Mouse (Mus musculus): Measurements from ENCODE around the gene Gm20388. TPM values are rescaled to one million over a fixed set of nuclear protein-coding genes. Genes with fewer than 3 reads are reported as not detected.
A peak's percentile ranks its signal among the peaks of the same experiment; 100 is the strongest.

Gene Gm20388
- polyA plus RNA-seq, 1 experiment from 2014 or later: 4.4 TPM

DNA sequence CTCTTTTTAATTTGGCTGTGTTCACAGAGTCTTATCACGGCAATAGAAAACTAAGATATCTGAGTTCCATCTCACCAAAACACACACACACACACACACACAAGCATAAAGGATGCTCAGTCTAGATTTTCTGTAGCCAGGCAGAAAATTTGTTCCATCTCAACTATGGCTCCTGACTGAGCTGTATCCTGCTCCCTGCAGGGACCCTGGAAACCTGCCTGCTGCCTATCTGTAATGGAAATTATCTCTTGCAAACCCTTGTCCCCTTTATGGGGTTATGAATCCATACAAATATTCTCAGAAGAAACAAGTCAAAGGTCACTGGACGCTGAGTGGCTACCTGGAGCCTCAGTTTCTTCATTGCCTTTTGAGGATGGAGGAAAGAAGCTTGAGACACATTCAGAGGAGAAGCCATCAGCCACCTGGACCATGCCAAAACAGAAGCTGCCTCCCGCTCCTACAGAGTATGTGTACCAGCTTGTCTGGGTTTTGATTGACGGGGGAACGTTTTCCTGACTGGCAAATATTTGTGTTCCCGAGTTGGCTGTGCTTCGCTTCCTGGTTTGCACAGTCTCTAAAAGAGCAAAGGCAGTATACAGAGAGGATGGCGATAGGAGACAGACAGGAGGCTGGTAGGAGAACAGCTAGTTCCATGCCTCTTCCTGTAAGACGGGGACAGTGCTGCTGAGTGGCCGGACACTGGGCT is 681.1 kb downstream of the Gm20388 start:
- Histone ChIP-seq H3K27ac (no peak overlapping the region), H3K27me3 (0 out of 2 replicates have a peak, but pooled peaks cover 2% of the 10 kb centered on the region)

DNA sequence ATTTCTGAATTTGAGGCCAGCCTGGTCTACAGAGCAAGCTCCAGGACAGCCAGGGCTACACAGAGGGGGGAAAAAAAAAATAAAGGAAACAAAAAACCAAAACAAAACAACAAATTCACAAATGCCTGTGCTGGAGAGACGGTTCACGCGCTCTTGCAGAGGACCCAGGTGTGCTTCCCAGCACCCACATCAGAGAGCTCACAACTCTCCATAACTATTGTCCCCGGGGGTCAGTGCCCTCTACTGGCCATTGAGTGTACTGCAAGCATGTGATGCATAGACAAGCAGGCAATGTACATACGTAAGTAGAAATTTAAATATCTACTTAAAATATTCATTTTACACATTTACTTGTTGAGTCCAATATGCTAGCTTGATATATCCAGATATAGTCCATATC is 683.9 kb downstream of the Gm20388 start:
- H3K9me3 ChIP-seq: no peaks in the 10 kb centered on the region
- no peaks in the 10 kb centered on the region for H3K36me3 ChIP-seq
- ATAC-seq: no peak

More for the DNA sequence above, 681.1 kb downstream of the Gm20388 start:
- no peak overlapping the region for H3K4me2 ChIP-seq (replicated peaks)
- H3K4me3 ChIP-seq (replicated peaks): no peak overlapping the region
- no peaks in the 10 kb centered on the region for H3K36me3 ChIP-seq
- no peak for ATAC-seq
- H3K9me3 ChIP-seq: no peaks in the 10 kb centered on the region
- H3K9ac ChIP-seq (replicated peaks): no peak overlapping the region; the same call in 1 of the 2 replicates
- peaks cover 29% of the 10 kb centered on the region for H3K4me1 ChIP-seq (replicated peaks)
- 82% methylated on average over 10 of the region's 10 CpGs for WGBS

GRCm38 (mm10) chr8:120595963-120596362 is 685.3 kb downstream of the Gm20388 start:
- no peaks in the 10 kb centered on the region for H3K36me3 ChIP-seq
- ATAC-seq: 0 out of 2 replicates have a peak, but pooled peaks have one; percentile 32
- H3K9me3 ChIP-seq: no peaks in the 10 kb centered on the region
- no peak overlapping the region for H3K27ac ChIP-seq
- H3K4me1 ChIP-seq (replicated peaks): peaks cover 17% of the 10 kb centered on the region
- H3K27me3 ChIP-seq: peaks cover 13% of the 10 kb centered on the region; the same call in 1 of the 2 replicates
- no peak overlapping the region for H3K9ac ChIP-seq (replicated peaks)
- H3K4me3 ChIP-seq (replicated peaks): no peak overlapping the region
- H3K4me2 ChIP-seq (replicated peaks): no peak overlapping the region
- 13% methylated on average over 5 of the region's 5 CpGs for WGBS

More for the DNA sequence above, 683.9 kb downstream of the Gm20388 start:
- Histone ChIP-seq H3K27me3 (peaks cover 13% of the 10 kb centered on the region; the same call in 1 of the 2 replicates), H3K9ac (replicated peaks) (no peak overlapping the region), H3K27ac (no peak overlapping the region), H3K4me1 (replicated peaks) (peaks cover 23% of the 10 kb centered on the region), H3K4me2 (replicated peaks) (no peak overlapping the region), H3K4me3 (replicated peaks) (no peak overlapping the region)
- WGBS: 89% methylated on average over 5 of the region's 5 CpGs

GRCm38 (mm10) chr8:120598579-120598978 is 687.9 kb downstream of the Gm20388 start:
- no peak overlapping the region for H3K27ac ChIP-seq

GRCm38 (mm10) chr8:120599504-120599903 is 688.9 kb downstream of the Gm20388 start:
- 53% methylated on average over 7 of the region's 7 CpGs for WGBS
- no peak overlapping the region for H3K4me2 ChIP-seq (replicated peaks)
- H3K9ac ChIP-seq (replicated peaks): no peak overlapping the region
- no peaks in the 10 kb centered on the region for H3K36me3 ChIP-seq
- no peaks in the 10 kb centered on the region for H3K9me3 ChIP-seq
- ATAC-seq: no peak
- H3K4me3 ChIP-seq (replicated peaks): no peak overlapping the region
- no peak overlapping the region for H3K27ac ChIP-seq
- peaks cover 13% of the 10 kb centered on the region; the same call in 1 of the 2 replicates for H3K27me3 ChIP-seq
- peaks cover 17% of the 10 kb centered on the region for H3K4me1 ChIP-seq (replicated peaks)

More at GRCm38 (mm10) chr8:120598579-120598978, 687.9 kb downstream of the Gm20388 start:
- Histone ChIP-seq H3K4me3 (replicated peaks) (no peak overlapping the region), H3K9ac (replicated peaks) (no peak overlapping the region), H3K36me3 (no peaks in the 10 kb centered on the region), H3K9me3 (no peaks in the 10 kb centered on the region), H3K27me3 (peaks cover 13% of the 10 kb centered on the region; the same call in 1 of the 2 replicates), H3K4me2 (replicated peaks) (no peak overlapping the region), H3K4me1 (replicated peaks) (peaks cover 17% of the 10 kb centered on the region)
- no peak for ATAC-seq
- WGBS: 33% methylated on average over 24 of the region's 24 CpGs

DNA sequence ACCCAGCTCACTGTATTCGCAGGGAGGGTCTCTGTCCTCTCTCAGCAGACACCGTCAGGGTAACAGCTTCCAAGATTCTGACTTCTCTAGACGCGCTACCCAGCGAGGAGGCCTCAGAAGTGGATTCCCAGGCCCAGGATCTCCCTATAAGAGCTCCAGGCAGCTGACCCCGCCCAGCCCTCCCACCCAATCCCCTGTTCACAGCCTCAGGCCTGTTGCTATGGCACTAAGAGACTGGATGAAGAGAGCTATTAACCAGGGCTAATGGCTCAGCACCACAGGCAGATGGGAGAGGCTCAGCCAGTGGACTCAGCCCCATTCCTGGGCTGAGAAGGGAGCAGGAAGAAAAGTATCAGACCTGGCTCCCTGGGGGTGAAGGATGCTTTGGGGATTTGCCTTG is 692.0 kb downstream of the Gm20388 start:
- H3K4me3 ChIP-seq (replicated peaks): no peak overlapping the region
- peak; percentile 50; the same call in 1 of the 2 replicates for ATAC-seq
- 0 out of 2 replicates have a peak overlapping the region, but pooled peaks have one; percentile 14 for H3K27ac ChIP-seq
- H3K27me3 ChIP-seq: 0 out of 2 replicates have a peak, but pooled peaks cover 7% of the 10 kb centered on the region
- no peak overlapping the region; the same call in 1 of the 2 replicates for H3K9ac ChIP-seq (replicated peaks)
- 25% methylated on average over 6 of the region's 6 CpGs for WGBS
- peaks cover 17% of the 10 kb centered on the region for H3K4me1 ChIP-seq (replicated peaks)
- no peaks in the 10 kb centered on the region for H3K36me3 ChIP-seq
- H3K9me3 ChIP-seq: no peaks in the 10 kb centered on the region
- no peak overlapping the region for H3K4me2 ChIP-seq (replicated peaks)

- Histone ChIP-seq H3K4me2 (replicated peaks) (no peak overlapping the region), H3K27me3 (peaks cover 5% of the 10 kb centered on the region; the same call in 1 of the 2 replicates), H3K4me3 (replicated peaks) (no peak overlapping the region), H3K9ac (replicated peaks) (no peak overlapping the region), H3K36me3 (no peaks in the 10 kb centered on the region), H3K27ac (no peak overlapping the region), H3K9me3 (no peaks in the 10 kb centered on the region), H3K4me1 (replicated peaks) (peaks cover 6% of the 10 kb centered on the region)
- WGBS: 81% methylated on average over 9 of the region's 9 CpGs
- ATAC-seq: peak; percentile 31; the same call in 1 of the 2 replicates
Measured at GRCm38 (mm10) chr8:120607460-120607859, 696.8 kb downstream of the Gm20388 start.

- peaks cover 5% of the 10 kb centered on the region; the same call in 1 of the 2 replicates for H3K27me3 ChIP-seq
- 15% methylated on average over 7 of the region's 7 CpGs for WGBS
- no peaks in the 10 kb centered on the region for H3K9me3 ChIP-seq
- H3K4me3 ChIP-seq (replicated peaks): no peak overlapping the region
- H3K4me2 ChIP-seq (replicated peaks): no peak overlapping the region
- no peaks in the 10 kb centered on the region for H3K36me3 ChIP-seq
- H3K4me1 ChIP-seq (replicated peaks): peaks cover 2% of the 10 kb centered on the region
- ATAC-seq: peak; percentile 54
- H3K9ac ChIP-seq (replicated peaks): no peak overlapping the region
- no peak overlapping the region for H3K27ac ChIP-seq
Measured at GRCm38 (mm10) chr8:120607885-120608284, 697.2 kb downstream of the Gm20388 start.

DNA sequence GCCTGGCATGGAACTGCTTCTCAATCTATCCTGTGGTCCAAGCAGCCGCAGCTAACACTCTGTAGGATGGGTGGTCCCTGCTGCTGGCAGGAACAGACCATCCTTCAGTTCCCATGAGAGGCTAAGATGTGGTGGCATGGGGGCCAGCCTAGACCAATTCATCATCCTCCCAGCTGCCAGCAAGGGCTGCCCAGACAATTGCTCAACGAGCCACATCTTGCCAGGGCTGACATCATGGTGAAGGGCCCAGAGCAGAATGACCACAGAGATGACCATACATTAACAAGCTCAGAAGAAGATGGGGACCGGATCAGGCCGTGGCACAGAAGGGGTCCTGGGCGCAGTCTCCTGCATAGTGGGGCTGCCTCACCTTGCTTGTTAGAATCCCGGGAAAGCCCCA is 700.2 kb downstream of the Gm20388 start:
- 94% methylated on average over 6 of the region's 6 CpGs for WGBS
- H3K27ac ChIP-seq: no peak overlapping the region
- no peak for ATAC-seq
- no peaks in the 10 kb centered on the region for H3K9me3 ChIP-seq
- no peak overlapping the region for H3K9ac ChIP-seq (replicated peaks)
- no peaks in the 10 kb centered on the region for H3K36me3 ChIP-seq
- H3K27me3 ChIP-seq: peaks cover 5% of the 10 kb centered on the region
- peaks cover 5% of the 10 kb centered on the region for H3K4me1 ChIP-seq (replicated peaks)
- H3K4me2 ChIP-seq (replicated peaks): no peak overlapping the region
- H3K4me3 ChIP-seq (replicated peaks): no peak overlapping the region

- 89% methylated on average over 3 of the region's 3 CpGs for WGBS
Measured at GRCm38 (mm10) chr8:120614491-120614890, 703.9 kb downstream of the Gm20388 start.

DNA sequence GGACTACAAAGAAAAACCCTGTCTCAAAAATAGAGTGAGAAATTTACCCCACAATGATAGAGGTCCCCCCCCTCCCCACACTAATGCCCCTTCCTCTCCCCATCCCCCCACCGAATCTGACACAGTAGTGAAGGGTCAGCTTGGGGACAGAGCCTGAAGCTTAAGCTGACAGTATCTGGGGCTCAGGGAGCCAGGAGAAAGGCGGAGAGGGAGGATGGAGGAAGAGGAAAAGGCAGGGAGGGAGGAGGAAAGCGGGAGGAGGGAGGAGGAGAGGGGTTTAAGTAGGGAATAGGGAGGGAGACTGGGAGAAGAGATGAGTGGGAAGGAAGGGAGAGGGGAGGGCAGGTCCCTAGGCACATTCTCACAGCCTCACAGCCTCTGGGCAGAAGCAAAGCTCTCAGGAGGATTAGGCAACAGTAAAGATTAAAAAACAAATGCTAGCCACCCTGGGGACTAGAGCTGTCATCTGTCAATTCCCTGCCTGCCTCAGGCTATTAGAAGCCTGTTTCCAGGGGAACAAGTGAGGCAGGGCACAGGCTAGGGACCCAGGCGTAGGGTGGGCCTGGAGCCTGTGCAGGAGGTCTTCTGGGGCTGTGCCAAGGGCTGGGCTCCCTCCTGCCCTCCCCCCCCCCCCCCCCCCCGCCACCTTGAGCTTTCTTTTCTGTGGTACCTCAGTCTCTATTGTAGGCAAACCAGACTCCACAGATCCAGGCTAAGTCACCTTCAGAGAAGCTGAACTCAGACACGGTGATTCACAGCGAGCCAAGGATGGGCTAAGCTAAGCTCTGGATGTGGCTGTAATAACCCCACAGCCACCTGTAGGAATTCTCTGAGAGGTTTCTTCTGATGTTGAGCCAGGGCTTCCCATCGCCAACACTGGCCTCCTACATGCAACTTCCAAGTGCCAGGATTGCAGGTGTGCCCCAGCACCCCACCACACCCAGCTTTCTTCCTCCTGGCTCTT is 706.3 kb downstream of the Gm20388 start:
- 0 out of 2 replicates have a peak overlapping the region, but pooled peaks have one; percentile 1 for H3K4me2 ChIP-seq (replicated peaks)
- H3K4me1 ChIP-seq (replicated peaks): peaks cover 52% of the 10 kb centered on the region
- ATAC-seq: peak; percentile 87
- H3K9ac ChIP-seq (replicated peaks): no peak overlapping the region; the same call in 1 of the 2 replicates
- H3K36me3 ChIP-seq: no peaks in the 10 kb centered on the region
- no peaks in the 10 kb centered on the region for H3K9me3 ChIP-seq
- WGBS: 10% methylated on average over 7 of the region's 8 CpGs
- H3K4me3 ChIP-seq (replicated peaks): no peak overlapping the region
- H3K27me3 ChIP-seq: no peaks in the 10 kb centered on the region; the same call in 1 of the 2 replicates
- peak overlapping the region; percentile 79 for H3K27ac ChIP-seq

More at GRCm38 (mm10) chr8:120614491-120614890, 703.9 kb downstream of the Gm20388 start:
- Histone ChIP-seq H3K36me3 (no peaks in the 10 kb centered on the region), H3K27me3 (no peaks in the 10 kb centered on the region; the same call in 1 of the 2 replicates), H3K4me2 (replicated peaks) (no peak overlapping the region), H3K27ac (no peak overlapping the region), H3K9ac (replicated peaks) (no peak overlapping the region), H3K4me1 (replicated peaks) (peaks cover 36% of the 10 kb centered on the region), H3K9me3 (no peaks in the 10 kb centered on the region), H3K4me3 (replicated peaks) (no peak overlapping the region)
- no peak for ATAC-seq

Measured in midbrain, embryonic 13.5 days (tissue).